Mouse (Mus musculus): ENCODE results near the gene Mast2.

Gene Mast2

DNA sequence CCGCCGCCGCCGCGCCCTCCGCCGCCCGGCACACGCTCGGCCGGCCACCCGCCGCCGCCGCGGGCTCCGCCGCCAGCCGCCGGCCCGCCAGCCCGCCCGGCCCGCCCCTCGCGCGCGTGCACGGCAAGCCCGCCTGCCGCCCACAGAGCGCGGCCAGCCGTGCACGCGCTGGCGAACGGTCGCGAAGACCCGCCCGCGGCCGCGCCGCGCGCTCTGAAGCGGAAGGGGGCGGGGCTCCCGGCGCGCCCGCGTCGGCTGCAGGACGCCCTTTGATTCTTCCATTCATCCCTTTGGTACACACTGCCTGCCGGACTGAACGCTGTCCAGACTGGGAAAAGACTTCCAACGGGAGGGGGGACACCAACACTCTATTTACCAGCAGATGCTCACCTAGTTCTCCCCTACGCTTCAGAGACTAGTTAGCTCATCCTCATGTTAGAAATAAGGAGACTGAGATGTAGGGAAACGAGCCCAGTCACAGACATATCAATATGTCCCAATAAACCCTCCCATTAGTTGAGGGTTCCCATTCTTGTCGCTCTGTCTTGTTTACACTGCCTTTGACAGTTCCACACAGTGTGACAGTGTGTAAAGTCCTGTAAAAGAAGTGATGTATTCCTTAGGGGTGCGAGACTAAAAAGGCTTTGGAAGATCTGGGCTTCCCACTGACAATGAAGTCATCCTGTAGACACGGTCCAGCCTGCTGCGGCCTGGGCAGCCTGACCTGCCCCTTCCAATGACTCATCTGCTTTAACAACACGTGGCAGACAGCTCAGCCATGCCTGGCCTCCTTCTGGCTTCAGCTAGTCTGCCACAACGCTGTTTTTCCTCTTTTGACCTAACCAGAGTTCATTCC lies at the start of gene Mast2:
Gene Mast2 (minus strand): TSS at position 58 of the 856 bp plus-strand sequence.
- DNase-seq (ENCODE audit: low spot score in 2 of 2) = peak; percentile 69 to 75

DNA sequence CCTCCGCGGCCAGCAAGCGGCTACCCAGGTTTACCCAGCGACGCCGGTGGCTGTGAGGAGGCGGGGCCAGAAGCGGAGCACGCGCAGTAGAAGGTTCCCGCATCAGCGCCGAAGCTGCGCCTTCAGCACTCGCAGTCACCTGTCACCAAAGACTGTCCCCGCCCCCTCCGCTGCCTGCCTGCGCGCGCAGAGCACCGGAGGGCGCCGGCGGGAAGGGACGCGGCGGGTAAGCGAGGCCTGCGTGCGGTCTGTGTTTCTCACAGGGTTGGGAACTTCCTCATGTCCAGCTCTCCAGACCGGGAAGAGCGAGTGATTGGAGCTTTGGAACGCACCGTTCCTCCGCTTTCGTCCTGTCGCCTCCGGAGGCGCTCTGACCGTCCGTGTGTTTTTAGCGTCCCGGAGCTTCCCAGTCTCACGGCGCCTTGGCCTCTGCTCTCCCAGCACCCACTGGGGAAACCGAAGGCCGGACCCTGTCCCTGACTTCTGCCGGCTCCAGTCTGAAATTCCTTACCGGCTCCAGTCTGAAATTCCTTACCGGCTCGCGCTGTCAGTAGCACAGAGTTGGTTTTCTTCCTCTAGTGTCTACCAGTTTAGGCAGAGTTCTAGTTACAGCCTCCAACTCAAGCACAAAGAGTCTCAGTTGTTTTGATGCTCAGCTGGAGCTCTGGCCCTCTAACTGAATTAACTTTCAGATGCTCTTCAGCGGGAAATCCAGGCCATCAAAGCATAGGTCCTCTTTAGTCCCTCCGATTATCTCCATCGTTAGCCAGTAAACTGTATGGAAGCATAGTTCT lies 43.6 kb upstream of the Mast2 start, which contains the start of gene Ipp:
Gene Ipp (plus strand): TSS at position 125 of the 794 bp plus-strand sequence.
- peak; percentile 94 to 97 for DNase-seq (ENCODE audit: low spot score in 2 of 2)

- DNase-seq (ENCODE audit: low spot score in 2 of 2) = no peak
Observed at GRCm38 (mm10) chr4:116506886-116507424, 43.0 kb upstream of the Mast2 start.

- no peak for DNase-seq (ENCODE audit: low spot score in 2 of 2)
Observed at GRCm38 (mm10) chr4:116499978-116500377, 36.0 kb upstream of the Mast2 start.

DNA sequence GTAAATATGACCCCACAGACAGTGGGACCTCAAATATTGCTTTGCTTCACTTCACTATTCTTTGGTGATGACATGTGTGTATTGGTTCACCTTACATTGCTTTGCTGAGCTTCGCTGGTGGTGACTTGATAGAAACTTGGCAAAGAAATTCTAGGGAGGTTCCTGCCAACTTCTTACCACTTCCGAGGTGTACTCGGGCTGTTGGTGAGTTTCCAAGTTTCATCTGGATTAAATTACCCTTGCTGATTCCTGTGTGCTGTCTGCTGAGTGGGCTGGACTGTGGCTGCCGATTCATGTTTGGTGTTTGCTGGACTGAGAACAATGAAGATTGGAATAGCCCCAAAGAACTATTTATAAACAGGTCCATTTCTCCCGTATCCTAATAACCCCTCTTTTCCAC lies 29.7 kb upstream of the Mast2 start:
- no peak for DNase-seq (ENCODE audit: low spot score in 2 of 2)

DNA sequence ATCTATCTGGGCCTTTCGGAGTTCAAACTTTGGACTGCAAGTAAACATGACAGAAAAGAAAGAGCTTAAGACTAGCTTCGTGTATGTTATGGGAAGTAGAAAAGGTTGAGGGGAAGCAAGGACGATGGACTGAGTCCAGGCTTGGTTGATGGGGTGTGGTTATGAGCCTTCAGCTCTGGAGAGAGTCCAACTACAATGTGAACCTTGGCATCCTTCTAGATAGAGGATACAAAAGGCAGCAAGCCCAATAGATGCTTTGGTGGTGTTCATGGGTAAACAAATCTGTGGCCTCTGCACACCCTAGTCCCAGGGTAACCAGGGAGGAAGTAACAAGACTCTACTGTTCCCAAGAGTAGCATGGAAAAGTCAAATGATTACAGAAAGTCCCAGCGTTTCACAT lies 28.5 kb upstream of the Mast2 start:
- DNase-seq (ENCODE audit: low spot score in 2 of 2) = no peak

GRCm38 (mm10) chr4:116491886-116492285 lies 27.9 kb upstream of the Mast2 start:
- no peak for DNase-seq (ENCODE audit: low spot score in 2 of 2)

DNA sequence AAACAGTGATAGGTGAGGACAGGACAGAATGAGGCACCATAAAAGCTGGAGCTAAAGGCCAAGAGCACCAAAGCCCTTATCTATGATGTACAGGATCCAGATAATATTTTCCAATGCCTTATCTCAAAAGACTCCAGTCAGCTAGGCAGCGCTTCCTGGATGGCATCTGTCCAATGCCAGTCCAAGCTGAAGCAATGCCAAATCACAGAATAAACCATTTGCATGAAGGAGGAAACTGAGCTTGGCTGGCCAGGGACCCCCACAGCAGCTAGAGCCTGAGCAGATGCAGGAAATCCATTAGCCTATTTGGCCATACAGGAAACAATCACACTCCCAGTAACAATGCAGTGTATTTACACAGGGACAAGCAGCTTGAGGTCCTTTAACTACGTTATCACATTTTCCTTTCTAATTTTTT lies 27.1 kb upstream of the Mast2 start:
- DNase-seq (ENCODE audit: low spot score in 2 of 2) = no peak

DNA sequence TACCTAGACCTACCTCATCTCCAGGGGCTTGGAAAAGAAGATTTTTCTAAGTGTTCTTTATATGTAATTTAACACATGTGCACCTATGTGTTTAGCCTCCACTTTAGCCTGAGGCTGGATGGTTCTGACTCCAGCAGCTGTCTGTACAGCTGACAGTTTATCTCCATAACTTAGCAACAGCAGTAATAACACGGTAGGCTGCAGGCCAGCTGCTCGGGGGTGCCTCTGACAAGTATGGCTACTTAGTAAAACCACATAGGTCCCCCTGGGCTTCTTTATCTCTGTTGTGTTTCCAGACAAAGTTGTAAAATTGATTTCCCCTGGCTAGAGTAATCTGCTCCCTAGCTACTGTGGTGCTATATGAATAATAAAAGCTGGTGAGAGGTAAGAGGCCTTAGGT lies 19.5 kb upstream of the Mast2 start:
- no peak for DNase-seq (ENCODE audit: low spot score in 2 of 2)

- DNase-seq (ENCODE audit: low spot score in 2 of 2) = no peak
Observed at GRCm38 (mm10) chr4:116481322-116481721, 17.3 kb upstream of the Mast2 start.

DNA sequence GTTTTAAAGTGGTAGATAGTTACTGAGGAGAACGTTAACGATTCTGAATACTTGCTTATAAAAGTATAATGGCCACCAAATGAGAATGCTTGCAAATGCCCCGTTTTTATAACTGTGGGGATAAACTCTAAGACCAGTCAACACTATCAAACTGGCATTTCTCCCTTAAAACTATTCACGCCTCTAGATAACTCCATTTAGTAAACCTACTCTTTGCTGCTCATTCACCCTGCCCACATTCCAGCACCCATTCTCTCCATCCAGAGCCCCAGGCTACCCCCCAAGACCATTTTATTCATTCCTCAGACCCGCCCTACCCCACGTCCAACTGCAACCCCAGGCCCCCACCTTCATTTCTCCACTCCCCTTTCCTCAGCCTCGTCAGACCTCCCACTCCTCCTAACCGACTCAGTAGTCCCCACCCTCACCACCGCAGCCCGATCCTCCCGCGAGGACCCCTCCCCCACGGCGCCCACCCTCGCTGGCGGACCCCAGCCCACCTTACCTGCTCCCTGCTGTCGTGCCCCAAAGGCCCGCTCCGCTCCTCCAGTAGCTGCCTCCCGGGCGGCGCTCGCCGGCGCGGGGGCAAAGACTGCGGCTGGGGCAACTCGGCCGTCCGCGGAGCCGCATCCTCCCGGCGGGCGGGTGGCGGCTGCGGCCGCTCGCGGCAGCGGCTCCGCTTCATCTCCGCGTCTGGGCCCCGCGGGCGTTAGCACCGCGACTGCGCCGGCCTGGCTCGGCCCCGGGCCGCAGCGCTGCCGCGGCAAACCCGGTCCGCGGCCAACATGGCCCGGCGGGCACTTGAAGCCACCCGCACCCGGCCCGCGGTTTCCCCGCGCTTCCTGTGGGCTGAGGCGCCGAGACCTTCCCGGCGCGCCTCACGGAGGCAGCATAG lies 505 bp downstream of the Mast2 start:
- DNase-seq (ENCODE audit: low spot score in 2 of 2) = peak; percentile 15 to 34

- no peak for DNase-seq (ENCODE audit: low spot score in 2 of 2)
Observed at GRCm38 (mm10) chr4:116461943-116462342, 2.0 kb downstream of the Mast2 start.

- DNase-seq (ENCODE audit: low spot score in 2 of 2) = no peak
Observed at GRCm38 (mm10) chr4:116451553-116451952, 12.4 kb downstream of the Mast2 start.

DNA sequence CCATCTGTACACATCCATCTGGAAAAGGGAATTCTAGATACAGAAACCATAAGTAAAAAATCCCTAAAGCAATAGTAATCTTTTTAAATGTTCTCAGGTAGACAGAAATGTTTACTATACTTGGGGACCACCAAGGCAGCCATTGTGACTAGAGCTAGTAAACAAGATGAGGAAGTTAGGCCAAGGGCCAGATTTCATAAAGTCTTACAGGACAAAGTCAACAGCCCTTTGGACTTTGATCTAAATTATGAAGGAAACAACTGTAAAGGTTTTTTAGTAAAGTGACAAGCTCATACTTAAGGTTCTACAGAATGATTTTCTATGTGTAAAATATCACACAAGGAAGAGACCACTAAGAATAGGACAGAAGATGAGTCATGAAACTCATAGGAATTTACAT lies 14.0 kb downstream of the Mast2 start:
- no peak for DNase-seq (ENCODE audit: low spot score in 2 of 2)

DNA sequence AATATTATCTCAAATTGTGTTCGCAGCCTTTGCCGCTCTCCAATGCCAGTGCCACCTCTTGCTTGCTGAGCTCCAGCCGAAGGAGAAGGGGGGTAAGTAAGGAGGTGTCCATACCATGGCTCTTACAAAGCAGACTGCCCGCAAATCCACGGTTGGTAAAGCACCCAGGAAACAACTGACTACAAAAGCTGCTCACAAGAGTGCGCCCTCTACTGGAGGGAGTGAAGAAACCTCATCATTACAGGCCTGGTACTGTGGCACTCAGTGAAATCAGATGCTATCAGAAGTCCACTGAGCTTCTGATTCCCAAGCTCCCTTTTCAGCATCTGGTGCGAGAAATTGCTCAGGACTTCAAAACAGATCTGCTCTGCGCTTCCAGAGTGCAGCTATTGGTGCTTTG lies 15.3 kb downstream of the Mast2 start:
- no peak for DNase-seq (ENCODE audit: low spot score in 2 of 2)

DNA sequence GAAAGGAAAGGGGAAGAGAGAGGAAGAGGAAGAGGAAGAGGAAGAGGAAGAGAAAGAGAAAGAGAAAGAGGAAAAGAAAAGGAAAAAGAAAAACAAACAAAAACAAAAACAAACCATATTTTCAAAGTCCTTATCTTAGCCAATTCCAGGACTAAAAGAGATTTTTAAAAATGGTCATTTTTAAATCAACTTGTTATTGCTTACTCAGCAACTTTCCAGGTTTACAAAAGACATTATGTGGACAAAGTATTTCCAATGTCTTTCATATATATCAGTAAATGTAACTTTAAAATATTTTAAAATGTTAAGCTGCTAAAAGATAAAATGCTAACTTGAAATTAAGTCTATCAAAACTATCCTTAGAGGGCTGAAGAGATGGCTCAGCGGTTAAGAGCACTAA lies 24.6 kb downstream of the Mast2 start:
- DNase-seq (ENCODE audit: low spot score in 2 of 2) = no peak

DNA sequence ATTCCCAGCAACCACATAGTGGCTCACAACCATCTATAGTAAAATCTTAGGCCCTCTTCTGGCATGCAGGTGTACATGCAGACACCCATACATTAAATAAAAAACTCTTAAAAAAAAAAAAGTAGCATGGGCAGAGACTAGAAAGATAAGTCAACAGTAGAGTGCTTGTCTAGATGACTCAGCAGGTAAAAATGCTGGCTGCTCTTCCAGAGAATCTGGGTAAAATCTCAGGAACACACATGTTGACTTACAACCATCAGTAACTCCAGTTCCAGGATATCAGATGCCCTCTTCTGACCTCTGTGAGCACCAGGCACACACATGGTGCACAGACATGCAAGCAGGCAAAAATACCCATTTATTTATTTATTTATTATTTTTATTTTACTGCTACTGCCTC lies 25.4 kb downstream of the Mast2 start:
- DNase-seq (ENCODE audit: low spot score in 2 of 2) = no peak

GRCm38 (mm10) chr4:116435626-116436025 lies 28.4 kb downstream of the Mast2 start:
- no peak for DNase-seq (ENCODE audit: low spot score in 2 of 2)

DNA sequence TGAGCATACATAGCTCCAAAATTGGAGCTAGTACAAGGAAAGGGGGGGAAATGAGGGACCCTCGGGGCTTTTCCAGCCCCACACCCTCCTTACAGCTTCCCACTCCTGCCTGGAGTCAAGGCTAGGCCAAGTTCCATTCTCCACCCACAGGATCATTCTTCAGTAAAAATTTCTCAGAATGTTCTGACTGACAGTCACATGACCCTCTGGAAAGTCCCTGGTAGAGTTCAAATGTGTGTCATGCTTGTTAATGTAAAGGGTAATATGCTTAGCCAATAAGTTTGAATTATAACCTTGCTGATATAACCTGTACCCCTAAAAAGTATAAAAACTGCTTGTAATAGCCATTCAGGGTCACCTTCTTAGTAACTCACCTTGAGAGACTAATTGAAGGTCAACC lies 41.8 kb downstream of the Mast2 start:
- no peak for DNase-seq (ENCODE audit: low spot score in 2 of 2)

- no peak for DNase-seq (ENCODE audit: low spot score in 2 of 2)
Observed at GRCm38 (mm10) chr4:116421170-116421569, 42.8 kb downstream of the Mast2 start.

GRCm38 (mm10) chr4:116412993-116413392 lies 51.0 kb downstream of the Mast2 start:
- no peak for DNase-seq (ENCODE audit: low spot score in 2 of 2)

DNA sequence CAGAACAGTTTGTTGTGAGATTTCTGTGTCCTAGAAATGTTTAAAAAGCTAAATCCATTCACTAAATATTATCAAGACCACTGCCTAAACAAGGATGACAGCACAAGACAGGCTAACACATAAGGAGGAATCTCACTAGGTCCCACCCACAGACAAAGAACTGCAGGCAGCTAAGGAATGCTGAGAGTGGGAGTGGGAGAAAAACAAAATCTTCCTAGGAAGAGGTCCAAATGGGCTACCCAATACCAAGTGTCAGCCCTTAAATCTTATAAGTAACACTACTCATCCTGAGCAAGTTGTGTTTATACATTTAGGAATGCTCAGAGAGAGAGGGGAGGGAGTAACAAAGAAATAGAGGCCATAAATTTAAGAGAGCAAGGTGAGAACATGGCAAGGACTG lies 52.6 kb downstream of the Mast2 start:
- DNase-seq (ENCODE audit: low spot score in 2 of 2) = no peak
